Mouse (Mus musculus): ENCODE data around the gene Gphb5.

- TF ChIP-seq CTCF (IDR thresholded peaks at IDR 0.05; ENCODE audit: low read depth, low read length), result no peak
- TF ChIP-seq GATA1 (IDR thresholded peaks at IDR 0.05; ENCODE audit: borderline replicate concordance, low read length), result no peak
- TF ChIP-seq GATA2 (IDR thresholded peaks at IDR 0.05; ENCODE audit: borderline replicate concordance, low read depth, low read length), result no peak
- TF ChIP-seq POLR2AphosphoS5 (IDR thresholded peaks at IDR 0.05; ENCODE audit: insufficient replicate concordance, low read depth, low read length), result no peak
- no peak for TF ChIP-seq TAL1 (conservative IDR thresholded peaks at IDR 0.05; ENCODE audit: low read depth, low read length)
Measured at GRCm38 (mm10) chr12:75453441-75453840, 36.9 kb upstream of the Gphb5 start.

Data from G1E (cell line).